Comparison of ENCODE assay signal across 9 mouse cellular contexts in the genomic region with DNA sequence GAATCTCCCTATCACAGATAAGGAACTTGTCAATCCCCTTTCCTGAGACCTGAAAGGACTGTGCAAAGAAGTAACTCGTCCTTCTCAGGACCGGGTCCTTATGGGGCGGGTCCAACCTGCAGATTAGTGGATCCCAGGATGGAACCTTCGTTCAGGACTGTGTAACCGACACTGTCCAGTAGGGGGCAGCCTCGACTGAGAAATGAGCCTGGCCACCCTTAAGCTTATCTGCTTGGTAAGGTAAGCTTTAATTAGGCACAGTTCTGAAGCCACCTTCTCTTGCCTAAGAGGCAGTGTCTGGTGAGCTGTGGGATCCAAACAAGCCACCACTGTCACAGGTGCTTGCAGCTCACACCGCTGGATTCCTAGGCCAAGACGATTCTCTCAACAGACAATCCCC. TPM values are rescaled to one million over a fixed set of nuclear protein-coding genes. Genes with fewer than 3 reads are reported as not detected.
A peak's percentile ranks its signal among the peaks of the same experiment; 100 is the strongest.
DNase-seq lines count a peak whose midpoint lies in the region; ATAC-seq and TF ChIP-seq lines count a peak whose summit lies in the region.
"Had no signal": no experiment of that assay in that cellular context is flagged by ENCODE, and none has a peak within 500 bp of the region (broad histone marks: within the 10 kb centered on the region; RNA-seq: fewer than 3 reads in every experiment).

No protein-coding gene starts in this region.

- intact Hi-C loops in heart, postnatal 10 days (cut with DNase I): loop anchor here (1.0 to 2.0 kb wide), 3 partner anchors 27 to 124 kb away; no protein-coding TSS in a partner anchor

- no peaks in the 10 kb centered on the region for H3K4me1 ChIP-seq in ES-Bruce4 (ENCODE audit: control insufficient read depth, insufficient read depth, low read length)
- H3K4me1 ChIP-seq in forebrain, embryonic 11.5 days (replicated peaks; ENCODE audit: control insufficient read depth, insufficient read depth, low read length): no peaks in the 10 kb centered on the region
- no peaks in the 10 kb centered on the region for H3K4me1 ChIP-seq in liver, postnatal 0 days (ENCODE audit: insufficient read depth)
- peaks cover 12% of the 10 kb centered on the region for H3K4me1 ChIP-seq in olfactory bulb, adult 2 months (ENCODE audit: control insufficient read depth, insufficient read depth, low read length)

- peaks cover 8% of the 10 kb centered on the region for H3K9me3 ChIP-seq in ES-Bruce4 (replicated peaks; ENCODE audit: control insufficient read depth, insufficient read depth, low read length, poor library complexity, severe bottlenecking)
- no peaks in the 10 kb centered on the region for H3K9me3 ChIP-seq in forebrain, embryonic 11.5 days (ENCODE audit: control insufficient read depth, low read length)
- H3K9me3 ChIP-seq in liver, postnatal 0 days (ENCODE audit: low read length): no peaks in the 10 kb centered on the region
- H3K9me3 ChIP-seq: heart, embryonic 15.5 days had no signal

- TF ChIP-seq POLR2A in ES-Bruce4 (IDR thresholded peaks at IDR 0.05; ENCODE audit: insufficient read depth, low read length): no peak
- no peak for TF ChIP-seq POLR2A in olfactory bulb, adult 2 months (IDR thresholded peaks at IDR 0.05; ENCODE audit: insufficient read depth, low read depth, low read length)

- peak; percentile 78 for ATAC-seq in forebrain, embryonic 11.5 days (replicated peaks; ENCODE audit: low FRiP score)
- ATAC-seq in liver, postnatal 0 days: peak; percentile 50; the same call in 1 of the 2 replicates

- no peaks in the 10 kb centered on the region for H3K36me3 ChIP-seq in ES-Bruce4 (ENCODE audit: control insufficient read depth, insufficient read depth, low read length, poor library complexity, severe bottlenecking)
- no peaks in the 10 kb centered on the region for H3K36me3 ChIP-seq in forebrain, embryonic 11.5 days (ENCODE audit: control insufficient read depth, insufficient read depth, low read length)
- no peaks in the 10 kb centered on the region for H3K36me3 ChIP-seq in liver, postnatal 0 days (replicated peaks; ENCODE audit: insufficient read depth, low read length)
- H3K36me3 ChIP-seq: heart, embryonic 15.5 days had no signal

- 11% methylated on average over 8 of the region's 8 CpGs for WGBS in forebrain, embryonic 11.5 days
- 15% methylated on average over 8 of the region's 8 CpGs for WGBS in large intestine, adult 2 months
- 15% methylated on average over 8 of the region's 8 CpGs for WGBS in liver, postnatal 0 days (ENCODE audit: insufficient replicate concordance)
- whole genome bisulfite sequencing in olfactory bulb, adult 2 months: 8% methylated on average over 8 of the region's 8 CpGs

- DNase-seq in brain, adult 2 months (ENCODE audit: low read depth, low spot score): peak; percentile 70
- DNase-seq in forebrain, embryonic 11.5 days (ENCODE audit: low spot score): peak; percentile 91
- peak; percentile 83 to 93 for DNase-seq in heart, postnatal 10 days
- peak; percentile 40 for DNase-seq in large intestine, adult 2 months (ENCODE audit: low read depth, low spot score)
- peak; percentile 85 for DNase-seq in liver, postnatal 0 days
- peak; percentile 59 to 84 for DNase-seq in thymus, postnatal 10 days (ENCODE audit: low spot score in 2 of 2)

- no peak overlapping the region for H3K27ac ChIP-seq in ES-Bruce4 (ENCODE audit: insufficient read depth, low read length)
- no peak overlapping the region for H3K27ac ChIP-seq in forebrain, embryonic 11.5 days (ENCODE audit: low read depth, low read length)
- no peak overlapping the region for H3K27ac ChIP-seq in liver, postnatal 0 days (ENCODE audit: low read depth)
- H3K27ac ChIP-seq in olfactory bulb, adult 2 months (ENCODE audit: insufficient read depth, low read depth, low read length): no peak overlapping the region
- H3K27ac ChIP-seq: heart, embryonic 15.5 days had no signal

- H3K4me3 ChIP-seq in ES-Bruce4 (ENCODE audit: low read depth, low read length): no peak overlapping the region
- no peak overlapping the region for H3K4me3 ChIP-seq in forebrain, embryonic 11.5 days (ENCODE audit: low read depth, low read length)
- H3K4me3 ChIP-seq in liver, postnatal 0 days (ENCODE audit: low read depth, low read length): no peak overlapping the region
- H3K4me3 ChIP-seq in olfactory bulb, adult 2 months (ENCODE audit: insufficient read depth, low read depth, low read length): no peak overlapping the region
- H3K4me3 ChIP-seq: heart, embryonic 15.5 days had no signal

- H3K9ac ChIP-seq in ES-Bruce4 (ENCODE audit: low read depth, poor library complexity, severe bottlenecking): no peak overlapping the region
- H3K9ac ChIP-seq in forebrain, embryonic 11.5 days (ENCODE audit: low read length): no peak overlapping the region
- H3K9ac ChIP-seq in liver, postnatal 0 days (replicated peaks): no peak overlapping the region
- H3K9ac ChIP-seq: heart, embryonic 15.5 days had no signal

- H3K27me3 ChIP-seq in ES-Bruce4 (ENCODE audit: control insufficient read depth, insufficient read depth, low read length, poor library complexity, severe bottlenecking): no peaks in the 10 kb centered on the region
- no peaks in the 10 kb centered on the region for H3K27me3 ChIP-seq in forebrain, embryonic 11.5 days (ENCODE audit: control insufficient read depth, insufficient read depth, low read length)
- no peaks in the 10 kb centered on the region for H3K27me3 ChIP-seq in liver, postnatal 0 days (ENCODE audit: insufficient read depth, low read length)
- H3K27me3 ChIP-seq: heart, embryonic 15.5 days had no signal

- no peak for TF ChIP-seq EP300 in ES-Bruce4 (IDR thresholded peaks at IDR 0.05; ENCODE audit: insufficient read depth, low read depth, low read length)
- TF ChIP-seq EP300 in liver, postnatal 0 days (IDR thresholded peaks at IDR 0.05; ENCODE audit: low read depth): no peak

- no peak overlapping the region for H3K4me2 ChIP-seq in forebrain, embryonic 11.5 days (ENCODE audit: low read depth, low read length, severe bottlenecking)
- H3K4me2 ChIP-seq in liver, postnatal 0 days (ENCODE audit: low read depth, low read length): no peak overlapping the region
- H3K4me2 ChIP-seq: heart, embryonic 15.5 days had no signal

- peak; percentile 96 for TF ChIP-seq CTCF in ES-Bruce4 (IDR thresholded peaks at IDR 0.05; ENCODE audit: low read depth, low read length)
- TF ChIP-seq CTCF in liver, postnatal 0 days (IDR thresholded peaks at IDR 0.05; ENCODE audit: low read depth): peak; percentile 93
- peak; percentile 62 for TF ChIP-seq CTCF in olfactory bulb, adult 2 months (IDR thresholded peaks at IDR 0.05; ENCODE audit: insufficient read depth, low read depth, low read length)

RNA-seq across cellular contexts. Expression of gene Grifin, which starts 24.8 kb away (rescaled TPM):
- polyA plus RNA-seq in ES-Bruce4 (2011; ENCODE audit: insufficient read depth, insufficient read length, low read depth, missing spikeins): not detected in 2 replicates
- polyA plus RNA-seq in forebrain, embryonic 11.5 days (2014; fragmentation: Nextera tagmentation; extraction: Ambion mirVana): not detected in 2 replicates
- not detected for total RNA-seq in heart, postnatal 10 days (2021)
- polyA plus RNA-seq in large intestine, adult 2 months (2012; rRNA removed): not detected in 2 replicates
- not detected in 2 replicates for polyA plus RNA-seq in liver, postnatal 0 days (2015; fragmentation: Nextera tagmentation; extraction: Ambion mirVana)
- polyA plus RNA-seq in olfactory bulb, adult 2 months (2012; ENCODE audit: insufficient read depth, insufficient read length, low replicate concordance, missing spikeins): not detected in 2 replicates
- polyA plus RNA-seq: heart, embryonic 15.5 days had no signal

RNA-seq across cellular contexts. Expression of gene Chst12, which starts 34.8 kb away (rescaled TPM):
- 14.6 and 18.5 TPM in 2 replicates for polyA plus RNA-seq in ES-Bruce4 (2011; ENCODE audit: insufficient read depth, insufficient read length, low read depth, missing spikeins)
- polyA plus RNA-seq in forebrain, embryonic 11.5 days (2014; fragmentation: Nextera tagmentation; extraction: Ambion mirVana): 11.8 and 12.2 TPM in 2 replicates
- total RNA-seq in heart, postnatal 10 days (2021): 1 to 10 TPM; 7.5 to 8.2 TPM
- polyA plus RNA-seq in large intestine, adult 2 months (2012; rRNA removed): 13.1 and 16.8 TPM in 2 replicates
- 8.6 and 9.1 TPM in 2 replicates for polyA plus RNA-seq in liver, postnatal 0 days (2015; fragmentation: Nextera tagmentation; extraction: Ambion mirVana)
- polyA plus RNA-seq in olfactory bulb, adult 2 months (2012; ENCODE audit: insufficient read depth, insufficient read length, low replicate concordance, missing spikeins): not detected in 2 replicates

Comparison
In these comparisons a context has a peak if more than half of its experiments do, and no peak if none do; other contexts are left out.
1. DNase-seq: peak in every context shown above with its lines; median percentile 91 in forebrain, embryonic 11.5 days; 88 in heart, postnatal 10 days; 85 in liver, postnatal 0 days; 72 in thymus, postnatal 10 days; 70 in brain, adult 2 months; 40 in large intestine, adult 2 months.